Mouse (Mus musculus) bone marrow, adult 2 months (tissue): ENCODE measurements around the gene Dnah8.

Experiments used
- CTCF ChIP-seq: fragments of 200-500 bp; IDR thresholded peaks from 2 replicates; pipeline ENCODE4 v1.5.1; 2011; ENCODE audit warnings: low read length, control low read depth; ENCODE audit not compliant: control insufficient read depth, insufficient read depth
- POLR2A ChIP-seq: fragments of 200-500 bp; IDR thresholded peaks from 2 replicates; pipeline ENCODE4 v1.6.1; 2011; ENCODE audit warnings: low read depth, mild to moderate bottlenecking, control low read depth, low read length, borderline replicate concordance; ENCODE audit not compliant: control insufficient read depth

- TF ChIP-seq POLR2A (no peak), CTCF (no peak)
These were observed 110.6 kb downstream of the Dnah8 start for GRCm38 (mm10) chr17:30734770-30735169.
